Mouse (Mus musculus) liver, embryonic 15.5 days (tissue): ENCODE data around the gene Nek1. TPM values are rescaled to one million over a fixed set of nuclear protein-coding genes. Genes with fewer than 3 reads are reported as not detected.
"Not testable (repeated sequence)": the region's sequence is repeated elsewhere in the genome, so short reads cannot be mapped to it uniquely, and the experiment has no call there.

Experiments used
- ATAC-seq: fragments of 200-750 bp; cut with Nextera tagmentation; 2 replicates; pipeline ENCODE4 v1.8.0; 2017; ENCODE audit warnings: moderate number of reproducible peaks, mild to moderate bottlenecking, moderate library complexity; ENCODE audit not compliant: insufficient read depth
- H3K27ac ChIP-seq: fragments of 300-500 bp; sonication (generic); replicated peaks from 2 replicates; pipeline ENCODE4 v1.5.1; 2015; ENCODE audit warnings: mild to moderate bottlenecking, inconsistent platforms
- H3K27me3 ChIP-seq: fragments of 300-500 bp; sonication (generic); 2 replicates; pipeline ENCODE4 v1.6.1; 2015; ENCODE audit warnings: mild to moderate bottlenecking, inconsistent platforms
- H3K36me3 ChIP-seq: fragments of 300-500 bp; sonication (generic); replicated peaks from 2 replicates; pipeline ENCODE4 v1.6.1; 2015; ENCODE audit warnings: moderate library complexity, mild to moderate bottlenecking, inconsistent platforms
- H3K4me1 ChIP-seq: fragments of 300-500 bp; sonication (generic); replicated peaks from 2 replicates; pipeline ENCODE4 v1.6.1; 2015; ENCODE audit warnings: inconsistent platforms
- H3K4me2 ChIP-seq: fragments of 300-500 bp; sonication (generic); 2 replicates; pipeline ENCODE4 v1.6.1; 2015; ENCODE audit warnings: moderate library complexity, mild to moderate bottlenecking, inconsistent platforms
- H3K4me3 ChIP-seq: fragments of 300-500 bp; sonication (generic); replicated peaks from 2 replicates; pipeline ENCODE4 v1.5.1; 2015; ENCODE audit warnings: mild to moderate bottlenecking, inconsistent platforms
- H3K9ac ChIP-seq: fragments of 300-500 bp; sonication (generic); 2 replicates; pipeline ENCODE4 v1.6.1; 2015; ENCODE audit warnings: moderate library complexity, mild to moderate bottlenecking, inconsistent platforms
- H3K9me3 ChIP-seq: fragments of 300-500 bp; sonication (generic); replicated peaks from 2 replicates; pipeline ENCODE4 v1.6.1; 2016; ENCODE audit warnings: inconsistent platforms
- WGBS: fragments of 180-500 bp; shearing (Covaris S2); methylation state at CpG from one replicate; pipeline ENCODE4 v1.1.7; 2015; ENCODE audit warnings: mixed read lengths; ENCODE audit not compliant: insufficient replicate concordance; 5-methylcytosine and 5-hydroxymethylcytosine counted together
- polyA plus RNA-seq: library from polyadenylated mRNA; unstranded; fragments of >200 nt; fragmentation: Nextera tagmentation; extraction: Ambion mirVana; gene quantifications from 2 replicates; pipeline ENCODE4 v1.2.1, GENCODE M21; 2015

Nek1 gene
- polyA plus RNA-seq, 1 experiment from 2014 or later = 7.1 TPM

GRCm38 (mm10) chr8:60984260-60985010 lies 8.6 kb upstream of the Nek1 start:
- ATAC-seq, H3K27me3 ChIP-seq, H3K9me3 ChIP-seq, H3K36me3 ChIP-seq: not testable (repeated sequence)
- H3K4me1 ChIP-seq = peaks cover 19% of the 10 kb centered on the region
- WGBS = 80% methylated on average over 17 of the region's 17 CpGs
- H3K4me2 ChIP-seq = peak overlapping the region; percentile 89
- H3K9ac ChIP-seq = peak overlapping the region; percentile 73; the same call in 1 of the 2 replicates
- H3K27ac ChIP-seq = peak overlapping the region; percentile 99
- peak overlapping the region; percentile 97 for H3K4me3 ChIP-seq

- WGBS = under 1% methylated on average over 16 of the region's 16 CpGs
- Histone ChIP-seq H3K4me1 (peaks cover 15% of the 10 kb centered on the region), H3K27me3 (no peaks in the 10 kb centered on the region), H3K9me3 (no peaks in the 10 kb centered on the region), H3K27ac (peak overlapping the region; percentile 99), H3K9ac (peak overlapping the region; percentile 83), H3K4me3 (peak overlapping the region; percentile 82), H3K4me2 (peak overlapping the region; percentile 75), H3K36me3 (no peaks in the 10 kb centered on the region)
- ATAC-seq = peak; percentile 79
Measured at GRCm38 (mm10) chr8:60992561-60992909, 460 bp upstream of the Nek1 start.

DNA sequence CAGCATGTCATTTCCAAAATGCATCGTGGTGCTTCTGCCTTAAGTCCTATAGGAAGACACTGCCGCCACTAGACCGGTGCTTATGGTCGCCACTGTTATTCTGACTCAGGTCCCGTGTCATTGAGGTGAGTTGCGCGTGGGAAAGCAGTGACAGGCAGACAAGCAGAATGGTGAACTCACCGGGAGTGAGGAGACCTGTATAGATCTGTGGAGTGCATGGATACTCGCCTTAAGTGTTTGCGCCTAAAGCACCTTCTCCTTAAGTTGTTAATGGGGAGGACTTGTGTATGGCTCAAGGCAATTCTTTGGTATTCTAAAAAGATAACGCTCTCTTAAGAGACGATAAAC lies 618 bp downstream of the Nek1 start:
- no peaks in the 10 kb centered on the region for H3K9me3 ChIP-seq
- H3K27ac ChIP-seq = peak overlapping the region; percentile 99
- ATAC-seq = peak; percentile 24
- H3K4me3 ChIP-seq = peak overlapping the region; percentile 82
- peak overlapping the region; percentile 83 for H3K9ac ChIP-seq
- no peaks in the 10 kb centered on the region for H3K36me3 ChIP-seq
- H3K4me1 ChIP-seq = peaks cover 15% of the 10 kb centered on the region
- H3K4me2 ChIP-seq = peak overlapping the region; percentile 75
- H3K27me3 ChIP-seq = no peaks in the 10 kb centered on the region
- WGBS = 2% methylated on average over 12 of the region's 12 CpGs

DNA sequence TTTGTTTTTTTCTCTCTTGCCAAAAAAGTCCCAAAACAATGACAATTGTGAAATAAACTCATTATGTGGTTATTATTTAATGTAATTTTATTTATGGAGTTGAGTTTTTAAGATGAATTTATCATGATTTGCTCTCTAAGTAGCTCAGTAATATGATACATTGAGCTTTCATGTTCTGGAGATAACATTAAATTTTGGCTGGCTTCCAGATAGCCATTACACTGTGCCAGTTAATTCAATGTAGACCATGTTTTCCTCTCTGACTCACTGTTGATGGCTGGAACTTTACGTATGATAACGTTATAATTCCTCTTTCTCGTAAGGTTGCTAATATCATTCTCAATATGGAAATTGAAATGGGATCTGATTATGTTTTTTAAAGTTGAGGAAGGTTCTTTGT lies 3.5 kb downstream of the Nek1 start:
- no peak overlapping the region for H3K4me3 ChIP-seq
- H3K9ac ChIP-seq = no peak overlapping the region
- H3K27ac ChIP-seq = no peak overlapping the region
- H3K9me3 ChIP-seq = no peaks in the 10 kb centered on the region
- H3K4me1 ChIP-seq = peaks cover 15% of the 10 kb centered on the region
- H3K27me3 ChIP-seq = no peaks in the 10 kb centered on the region
- 89% methylated on average over 3 of the region's 3 CpGs for WGBS
- ATAC-seq = no peak
- no peak overlapping the region for H3K4me2 ChIP-seq
- no peaks in the 10 kb centered on the region for H3K36me3 ChIP-seq

- Histone ChIP-seq H3K4me1 (no peaks in the 10 kb centered on the region), H3K4me3 (no peak overlapping the region), H3K36me3 (no peaks in the 10 kb centered on the region; the same call in 1 of the 2 replicates), H3K9me3 (no peaks in the 10 kb centered on the region), H3K27me3 (no peaks in the 10 kb centered on the region), H3K4me2 (no peak overlapping the region), H3K27ac (no peak overlapping the region), H3K9ac (no peak overlapping the region)
- no peak for ATAC-seq
Measured at GRCm38 (mm10) chr8:61041951-61042350, 49.0 kb downstream of the Nek1 start.

GRCm38 (mm10) chr8:61043874-61044273 lies 50.9 kb downstream of the Nek1 start:
- Histone ChIP-seq H3K4me3 (no peak overlapping the region), H3K36me3 (no peaks in the 10 kb centered on the region), H3K4me1 (no peaks in the 10 kb centered on the region), H3K27me3 (no peaks in the 10 kb centered on the region), H3K27ac (no peak overlapping the region), H3K9ac (no peak overlapping the region), H3K9me3 (no peaks in the 10 kb centered on the region), H3K4me2 (no peak overlapping the region)
- 50% methylated on average over 4 of the region's 4 CpGs for WGBS
- ATAC-seq = no peak

DNA sequence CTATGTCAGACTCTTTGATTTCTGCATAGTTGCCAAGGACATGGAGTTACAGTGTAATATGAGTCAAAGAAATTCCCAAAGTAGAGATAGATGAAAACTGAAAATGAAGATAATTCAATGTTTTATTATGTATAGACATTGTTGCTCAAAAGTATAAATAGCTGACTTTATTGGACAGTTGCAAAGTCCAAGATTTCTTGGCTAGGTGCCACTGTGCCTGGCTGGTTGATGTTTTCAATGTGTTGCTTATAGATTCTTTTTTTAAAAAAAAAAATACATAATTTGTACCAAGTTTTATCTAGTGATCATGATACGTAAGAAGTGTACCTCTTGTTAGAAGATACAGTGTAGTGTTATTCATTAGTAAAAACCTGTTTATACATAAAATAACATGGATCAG lies 53.8 kb downstream of the Nek1 start:
- WGBS = 79% methylated on average over 1 of the region's 1 CpGs
- Histone ChIP-seq H3K9ac (no peak overlapping the region), H3K4me1 (no peaks in the 10 kb centered on the region), H3K4me3 (no peak overlapping the region), H3K36me3 (peaks cover 10% of the 10 kb centered on the region; the same call in 1 of the 2 replicates), H3K27ac (no peak overlapping the region), H3K27me3 (no peaks in the 10 kb centered on the region), H3K9me3 (no peaks in the 10 kb centered on the region), H3K4me2 (no peak overlapping the region)
- ATAC-seq = no peak

DNA sequence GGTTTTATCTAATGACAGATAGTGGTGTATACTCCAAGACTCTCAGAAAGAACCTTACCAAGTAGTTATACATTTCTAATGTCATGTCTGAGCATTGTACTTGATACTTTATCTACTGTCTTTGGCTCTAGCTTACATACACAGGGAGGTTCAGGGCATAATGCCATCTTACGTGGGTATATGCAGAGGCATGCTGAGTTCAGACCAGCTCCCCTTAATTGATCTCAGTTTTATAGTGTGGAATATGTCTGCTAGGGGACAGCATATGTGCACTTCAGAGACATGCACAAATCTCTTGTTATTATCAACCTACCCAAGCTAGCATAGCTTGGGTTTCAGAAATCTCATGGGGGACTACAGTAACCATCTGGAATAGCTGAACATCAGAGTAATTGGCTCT lies 60.0 kb downstream of the Nek1 start:
- Histone ChIP-seq H3K4me3 (no peak overlapping the region), H3K27ac (no peak overlapping the region), H3K4me1 (no peaks in the 10 kb centered on the region), H3K4me2 (no peak overlapping the region), H3K36me3 (peaks cover 13% of the 10 kb centered on the region; the same call in 1 of the 2 replicates), H3K9ac (no peak overlapping the region), H3K9me3 (no peaks in the 10 kb centered on the region), H3K27me3 (no peaks in the 10 kb centered on the region)
- ATAC-seq = no peak
- WGBS = 81% methylated on average over 1 of the region's 1 CpGs

GRCm38 (mm10) chr8:61054313-61054712 lies 61.3 kb downstream of the Nek1 start:
- no peak overlapping the region for H3K4me2 ChIP-seq
- H3K27ac ChIP-seq = no peak overlapping the region
- no peak for ATAC-seq
- H3K36me3 ChIP-seq = peaks cover 13% of the 10 kb centered on the region; the same call in 1 of the 2 replicates
- H3K4me3 ChIP-seq = no peak overlapping the region
- H3K27me3 ChIP-seq = no peaks in the 10 kb centered on the region
- H3K4me1 ChIP-seq = no peaks in the 10 kb centered on the region
- no peaks in the 10 kb centered on the region for H3K9me3 ChIP-seq
- 85% methylated on average over 5 of the region's 5 CpGs for WGBS
- no peak overlapping the region for H3K9ac ChIP-seq

DNA sequence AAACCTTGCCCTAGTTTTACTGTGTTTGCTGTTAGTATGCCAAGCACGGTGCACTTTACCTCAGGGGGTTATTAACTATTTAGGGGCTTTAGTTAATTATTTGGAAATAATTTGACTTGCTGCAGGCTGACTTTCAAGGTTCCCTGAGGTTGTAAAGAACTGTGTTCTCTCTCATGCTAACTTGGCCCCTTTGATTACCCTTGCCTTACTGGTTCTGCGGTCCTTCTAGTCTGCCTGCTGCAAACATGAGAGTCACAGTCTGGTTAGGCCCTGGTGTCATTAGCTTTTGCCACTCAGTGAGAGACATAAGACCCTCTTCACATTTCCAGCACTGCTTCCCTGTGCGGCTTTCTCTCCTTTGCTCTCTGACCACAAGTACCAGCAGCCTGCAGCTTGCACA lies 64.0 kb downstream of the Nek1 start:
- no peak overlapping the region for H3K4me3 ChIP-seq
- peaks cover 7% of the 10 kb centered on the region; the same call in 1 of the 2 replicates for H3K4me1 ChIP-seq
- no peak overlapping the region for H3K9ac ChIP-seq
- H3K4me2 ChIP-seq = no peak overlapping the region
- ATAC-seq = no peak
- H3K27ac ChIP-seq = no peak overlapping the region
- peaks cover 3% of the 10 kb centered on the region; the same call in 1 of the 2 replicates for H3K36me3 ChIP-seq
- H3K27me3 ChIP-seq = no peaks in the 10 kb centered on the region
- WGBS = 73% methylated on average over 3 of the region's 3 CpGs
- H3K9me3 ChIP-seq = no peaks in the 10 kb centered on the region

DNA sequence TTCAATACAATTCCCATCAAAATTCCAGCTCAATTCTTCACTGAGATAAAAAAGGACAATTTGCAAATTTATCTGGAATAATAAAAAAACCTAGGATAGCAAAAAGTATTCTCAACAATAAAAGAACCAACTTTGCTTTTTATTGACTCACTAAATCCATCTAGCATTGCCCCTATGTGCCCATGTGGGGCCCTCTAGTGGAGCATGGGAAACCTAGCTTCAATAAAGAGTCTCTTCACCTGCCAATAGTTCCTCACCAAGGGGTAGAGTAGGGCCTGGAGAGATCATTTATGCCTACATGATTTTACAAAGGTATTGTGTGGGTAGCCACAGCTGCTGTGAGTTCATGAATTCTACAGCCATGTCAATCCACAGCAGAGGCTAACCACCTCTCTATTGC lies 66.1 kb downstream of the Nek1 start:
- peaks cover 7% of the 10 kb centered on the region; the same call in 1 of the 2 replicates for H3K4me1 ChIP-seq
- H3K27ac ChIP-seq = no peak overlapping the region
- no peak overlapping the region for H3K4me3 ChIP-seq
- no peaks in the 10 kb centered on the region for H3K36me3 ChIP-seq
- no peak overlapping the region for H3K4me2 ChIP-seq
- no peak overlapping the region for H3K9ac ChIP-seq
- H3K27me3 ChIP-seq = no peaks in the 10 kb centered on the region
- no peak for ATAC-seq
- no peaks in the 10 kb centered on the region for H3K9me3 ChIP-seq

GRCm38 (mm10) chr8:61060412-61060811 lies 67.4 kb downstream of the Nek1 start:
- H3K27ac ChIP-seq = no peak overlapping the region
- H3K4me2 ChIP-seq = no peak overlapping the region
- ATAC-seq = no peak
- no peaks in the 10 kb centered on the region for H3K27me3 ChIP-seq
- H3K4me1 ChIP-seq = peaks cover 7% of the 10 kb centered on the region; the same call in 1 of the 2 replicates
- H3K4me3 ChIP-seq = no peak overlapping the region
- H3K9me3 ChIP-seq = no peaks in the 10 kb centered on the region
- no peaks in the 10 kb centered on the region for H3K36me3 ChIP-seq
- WGBS = 29% methylated on average over 7 of the region's 7 CpGs
- H3K9ac ChIP-seq = no peak overlapping the region
